Mouse (Mus musculus): ENCODE data around the gene Mapk11. TPM values are rescaled to one million over a fixed set of nuclear protein-coding genes. Genes with fewer than 3 reads are reported as not detected.

The Mapk11 gene
- polyA plus RNA-seq, 1 experiment from 2014 or later, result 7.5 TPM

GRCm38 (mm10) chr15:89174889-89175339 is 25.5 kb upstream of the Mapk11 start:
- peaks cover 75% of the 10 kb centered on the region for H3K4me1 ChIP-seq (replicated peaks; ENCODE audit: insufficient read depth, low read length)
- H3K9ac ChIP-seq (ENCODE audit: low read depth, low read length), result no peak overlapping the region; the same call in 1 of the 2 replicates
- H3K4me3 ChIP-seq (replicated peaks; ENCODE audit: low read depth, low read length), result no peak overlapping the region
- no peaks in the 10 kb centered on the region for H3K9me3 ChIP-seq (replicated peaks; ENCODE audit: low read length)
- WGBS, result 49% methylated on average over 11 of the region's 11 CpGs
- peak overlapping the region; percentile 7; the same call in 1 of the 2 replicates for H3K4me2 ChIP-seq (ENCODE audit: low read length)
- no peaks in the 10 kb centered on the region for H3K36me3 ChIP-seq (ENCODE audit: insufficient read depth, low read length)
- ATAC-seq (replicated peaks; ENCODE audit: low FRiP score, low read depth), result no peak
- TF ChIP-seq CTCF (IDR thresholded peaks at IDR 0.05; ENCODE audit: low read depth), result no peak
- DNase-seq (ENCODE audit: low spot score), result no peak
- no peaks in the 10 kb centered on the region for H3K27me3 ChIP-seq (ENCODE audit: insufficient read depth, low read length)
- H3K27ac ChIP-seq, result peak overlapping the region; percentile 62

- DNase-seq (ENCODE audit: low spot score), result peak; percentile 80
- H3K27ac ChIP-seq, result peak overlapping the region; percentile 84
- H3K4me3 ChIP-seq (replicated peaks; ENCODE audit: low read depth, low read length), result peak overlapping the region; percentile 50
- TF ChIP-seq CTCF (IDR thresholded peaks at IDR 0.05; ENCODE audit: low read depth), result no peak
- H3K36me3 ChIP-seq (ENCODE audit: insufficient read depth, low read length), result no peaks in the 10 kb centered on the region
- H3K4me2 ChIP-seq (ENCODE audit: low read length), result peak overlapping the region; percentile 100
- H3K4me1 ChIP-seq (replicated peaks; ENCODE audit: insufficient read depth, low read length), result peaks cover 85% of the 10 kb centered on the region
- WGBS, result 4% methylated on average over 15 of the region's 15 CpGs
- ATAC-seq (replicated peaks; ENCODE audit: low FRiP score, low read depth), result peak; percentile 75
- no peaks in the 10 kb centered on the region for H3K27me3 ChIP-seq (ENCODE audit: insufficient read depth, low read length)
- no peaks in the 10 kb centered on the region for H3K9me3 ChIP-seq (replicated peaks; ENCODE audit: low read length)
- H3K9ac ChIP-seq (ENCODE audit: low read depth, low read length), result peak overlapping the region; percentile 75
Measured at GRCm38 (mm10) chr15:89173906-89174214, 24.4 kb upstream of the Mapk11 start.

GRCm38 (mm10) chr15:89173024-89173905 is 23.8 kb upstream of the Mapk11 start:
- DNase-seq (ENCODE audit: low spot score), result peak; percentile 61

DNA sequence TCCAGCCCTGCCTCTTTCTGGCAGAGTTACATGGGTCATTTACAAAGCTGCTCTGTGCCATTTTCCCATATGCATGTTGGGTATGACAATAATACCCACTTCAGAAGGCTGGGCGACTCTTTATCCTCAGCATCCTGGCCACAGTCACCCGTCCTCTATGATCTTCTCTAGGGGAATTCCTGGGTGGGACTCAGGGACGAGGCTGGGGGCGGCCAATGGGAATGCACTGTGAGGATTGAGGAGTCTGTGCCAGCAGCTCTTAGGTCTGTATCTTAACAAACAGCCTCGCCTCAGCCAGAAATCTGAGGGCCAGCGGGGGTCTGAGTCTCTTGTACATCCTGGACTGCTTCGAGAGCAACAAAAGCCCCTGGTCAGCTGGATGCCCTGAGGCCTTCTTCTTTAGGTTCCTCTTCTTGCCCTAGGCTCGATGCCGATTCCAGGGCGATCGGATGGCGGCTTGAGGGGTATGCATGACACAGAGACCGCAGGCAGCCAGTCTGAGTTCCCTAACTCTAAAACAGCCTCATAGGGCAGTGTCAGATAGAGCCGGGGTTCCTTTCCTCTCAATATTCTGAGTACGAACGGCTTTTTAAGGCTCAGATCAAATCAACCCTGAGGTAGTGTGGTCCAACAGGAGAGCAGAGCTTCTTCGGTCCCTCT is 23.0 kb upstream of the Mapk11 start:
- H3K4me1 ChIP-seq (replicated peaks; ENCODE audit: insufficient read depth, low read length), result peaks cover 75% of the 10 kb centered on the region
- no peak for TF ChIP-seq CTCF (IDR thresholded peaks at IDR 0.05; ENCODE audit: low read depth)
- peaks cover 11% of the 10 kb centered on the region; the same call in 1 of the 2 replicates for H3K36me3 ChIP-seq (ENCODE audit: insufficient read depth, low read length)
- peak overlapping the region; percentile 50 for H3K4me3 ChIP-seq (replicated peaks; ENCODE audit: low read depth, low read length)
- peak overlapping the region; percentile 100 for H3K4me2 ChIP-seq (ENCODE audit: low read length)
- H3K27me3 ChIP-seq (ENCODE audit: insufficient read depth, low read length), result no peaks in the 10 kb centered on the region
- ATAC-seq (replicated peaks; ENCODE audit: low FRiP score, low read depth), result no peak
- H3K9ac ChIP-seq (ENCODE audit: low read depth, low read length), result peak overlapping the region; percentile 75
- H3K27ac ChIP-seq, result peak overlapping the region; percentile 84; the same call in 1 of the 2 replicates
- no peak for DNase-seq (ENCODE audit: low spot score)
- 51% methylated on average over 17 of the region's 17 CpGs for WGBS
- no peaks in the 10 kb centered on the region for H3K9me3 ChIP-seq (replicated peaks; ENCODE audit: low read length)

More at GRCm38 (mm10) chr15:89173024-89173905, 23.8 kb upstream of the Mapk11 start:
- H3K4me2 ChIP-seq (ENCODE audit: low read length), result peak overlapping the region; percentile 100
- WGBS, result 1% methylated on average over 62 of the region's 65 CpGs
- TF ChIP-seq CTCF (IDR thresholded peaks at IDR 0.05; ENCODE audit: low read depth), result no peak
- no peaks in the 10 kb centered on the region for H3K27me3 ChIP-seq (ENCODE audit: insufficient read depth, low read length)
- peak overlapping the region; percentile 50 for H3K4me3 ChIP-seq (replicated peaks; ENCODE audit: low read depth, low read length)
- peak; percentile 40 for ATAC-seq (replicated peaks; ENCODE audit: low FRiP score, low read depth)
- H3K27ac ChIP-seq, result peak overlapping the region; percentile 84
- H3K9me3 ChIP-seq (replicated peaks; ENCODE audit: low read length), result no peaks in the 10 kb centered on the region
- peaks cover 83% of the 10 kb centered on the region for H3K4me1 ChIP-seq (replicated peaks; ENCODE audit: insufficient read depth, low read length)
- peak overlapping the region; percentile 75 for H3K9ac ChIP-seq (ENCODE audit: low read depth, low read length)
- H3K36me3 ChIP-seq (ENCODE audit: insufficient read depth, low read length), result 0 out of 2 replicates have a peak, but pooled peaks cover 2% of the 10 kb centered on the region

- Histone ChIP-seq H3K9me3 (replicated peaks; ENCODE audit: low read length) (no peaks in the 10 kb centered on the region), H3K4me1 (replicated peaks; ENCODE audit: insufficient read depth, low read length) (peaks cover 66% of the 10 kb centered on the region), H3K9ac (ENCODE audit: low read depth, low read length) (peak overlapping the region; percentile 13; the same call in 1 of the 2 replicates), H3K27ac (0 out of 2 replicates have a peak overlapping the region, but pooled peaks have one; percentile 13), H3K4me2 (ENCODE audit: low read length) (no peak overlapping the region), H3K4me3 (replicated peaks; ENCODE audit: low read depth, low read length) (no peak overlapping the region), H3K27me3 (ENCODE audit: insufficient read depth, low read length) (no peaks in the 10 kb centered on the region), H3K36me3 (ENCODE audit: insufficient read depth, low read length) (peaks cover 19% of the 10 kb centered on the region)
- ATAC-seq (replicated peaks; ENCODE audit: low FRiP score, low read depth), result no peak
- TF ChIP-seq CTCF (IDR thresholded peaks at IDR 0.05; ENCODE audit: low read depth), result no peak
- DNase-seq (ENCODE audit: low spot score), result no peak
- 91% methylated on average over 5 of the region's 5 CpGs for WGBS
Measured at GRCm38 (mm10) chr15:89171526-89172051, 22.2 kb upstream of the Mapk11 start.

- no peak for ATAC-seq (replicated peaks; ENCODE audit: low FRiP score, low read depth)
- H3K27me3 ChIP-seq (ENCODE audit: insufficient read depth, low read length), result no peaks in the 10 kb centered on the region
- H3K36me3 ChIP-seq (ENCODE audit: insufficient read depth, low read length), result peaks cover 33% of the 10 kb centered on the region
- H3K4me3 ChIP-seq (replicated peaks; ENCODE audit: low read depth, low read length), result no peak overlapping the region
- no peak for TF ChIP-seq CTCF (IDR thresholded peaks at IDR 0.05; ENCODE audit: low read depth)
- H3K4me1 ChIP-seq (replicated peaks; ENCODE audit: insufficient read depth, low read length), result peaks cover 55% of the 10 kb centered on the region
- DNase-seq (ENCODE audit: low spot score), result no peak
- H3K4me2 ChIP-seq (ENCODE audit: low read length), result peak overlapping the region; percentile 21; the same call in 1 of the 2 replicates
- 19% methylated on average over 3 of the region's 3 CpGs for WGBS
- H3K9ac ChIP-seq (ENCODE audit: low read depth, low read length), result peak overlapping the region; percentile 40; the same call in 1 of the 2 replicates
- peak overlapping the region; percentile 82 for H3K27ac ChIP-seq
- H3K9me3 ChIP-seq (replicated peaks; ENCODE audit: low read length), result no peaks in the 10 kb centered on the region
Measured at GRCm38 (mm10) chr15:89170102-89170501, 20.7 kb upstream of the Mapk11 start.

All from kidney, postnatal 0 days (tissue).